Comparison of ENCODE assay signal across 15 mouse cellular contexts in the genomic region with DNA sequence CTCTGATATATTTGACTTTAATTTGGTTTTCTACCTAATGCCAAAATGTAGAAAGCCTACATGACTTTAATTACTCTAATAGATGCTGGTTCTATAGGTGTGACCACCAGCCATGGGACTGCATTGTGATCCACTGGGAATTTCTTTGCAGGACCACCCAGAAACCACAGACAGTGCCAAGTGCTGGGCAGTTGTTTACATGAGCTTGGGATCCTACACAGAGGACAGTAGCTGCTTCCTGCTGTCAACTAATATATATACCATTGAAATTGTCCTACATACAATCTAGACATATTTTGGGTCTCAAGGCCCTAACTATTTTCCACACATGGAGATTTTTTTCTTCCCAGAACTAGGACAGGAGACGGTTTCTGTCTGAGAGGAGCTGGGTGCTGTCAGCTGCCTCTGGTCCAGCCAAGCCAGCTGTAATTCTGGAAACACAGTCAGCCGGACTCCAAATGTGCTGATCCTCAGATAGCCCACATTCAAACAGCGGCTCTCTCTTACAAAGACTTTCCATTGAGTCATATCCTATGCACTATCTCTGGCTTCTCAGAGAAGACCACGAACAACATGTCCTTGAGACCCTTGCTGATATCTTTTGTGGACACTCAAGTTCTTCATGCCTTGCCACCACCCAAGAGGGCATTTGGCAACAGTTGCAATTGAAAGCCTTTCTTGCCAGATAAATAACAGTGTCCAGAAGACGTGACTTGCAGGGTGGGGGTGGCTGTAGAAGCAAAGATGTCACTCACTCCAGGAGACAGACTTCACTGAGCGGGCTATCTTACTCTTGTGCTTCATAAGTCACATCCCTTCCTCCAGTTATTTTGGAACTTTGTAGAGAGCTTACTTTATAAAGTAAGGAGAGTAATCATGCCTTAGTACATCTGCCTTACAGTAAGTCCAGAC.
DNase-seq lines count a peak whose midpoint lies in the region; ATAC-seq lines count a peak whose summit lies in the region.
"Had no signal": no experiment of that assay in that cellular context is flagged by ENCODE, and none has a peak within 500 bp of the region (broad histone marks: within the 10 kb centered on the region; RNA-seq: fewer than 3 reads in every experiment).

No protein-coding gene starts in this region.

- H3K27me3 ChIP-seq in heart, embryonic 10.5 days (ENCODE audit: insufficient read depth, poor library complexity, severe bottlenecking), result no peaks in the 10 kb centered on the region
- no peaks in the 10 kb centered on the region for H3K27me3 ChIP-seq in heart, embryonic 11.5 days (ENCODE audit: control insufficient read depth, insufficient read depth, low read length)
- H3K27me3 ChIP-seq in liver, embryonic 12.5 days (replicated peaks), result no peaks in the 10 kb centered on the region
- H3K27me3 ChIP-seq in midbrain, embryonic 10.5 days (ENCODE audit: low read depth, poor library complexity, severe bottlenecking), result no peaks in the 10 kb centered on the region
- H3K27me3 ChIP-seq: forebrain, embryonic 15.5 days; megakaryocyte, embryonic 14.5 days had no signal

- no peak overlapping the region for H3K9ac ChIP-seq in heart, embryonic 11.5 days (ENCODE audit: low read depth, low read length)
- H3K9ac ChIP-seq in liver, embryonic 12.5 days, result no peak overlapping the region
- H3K9ac ChIP-seq: forebrain, embryonic 15.5 days had no signal

- 0 out of 2 replicates have a peak, but pooled peaks cover 6% of the 10 kb centered on the region for H3K4me1 ChIP-seq in heart, embryonic 10.5 days
- no peaks in the 10 kb centered on the region for H3K4me1 ChIP-seq in heart, embryonic 11.5 days (ENCODE audit: control insufficient read depth, insufficient read depth, low read length)
- no peaks in the 10 kb centered on the region for H3K4me1 ChIP-seq in liver, embryonic 12.5 days
- no peaks in the 10 kb centered on the region for H3K4me1 ChIP-seq in midbrain, embryonic 10.5 days
- H3K4me1 ChIP-seq: forebrain, embryonic 15.5 days had no signal

- no peaks in the 10 kb centered on the region for H3K9me3 ChIP-seq in heart, embryonic 10.5 days
- H3K9me3 ChIP-seq in heart, embryonic 11.5 days (replicated peaks; ENCODE audit: control insufficient read depth, low read length), result no peaks in the 10 kb centered on the region
- H3K9me3 ChIP-seq in liver, embryonic 12.5 days (replicated peaks), result no peaks in the 10 kb centered on the region
- no peaks in the 10 kb centered on the region for H3K9me3 ChIP-seq in midbrain, embryonic 10.5 days (replicated peaks)
- H3K9me3 ChIP-seq: forebrain, embryonic 15.5 days had no signal

- no peaks in the 10 kb centered on the region for H3K36me3 ChIP-seq in heart, embryonic 10.5 days
- H3K36me3 ChIP-seq in heart, embryonic 11.5 days (ENCODE audit: control insufficient read depth, insufficient read depth, low read length), result no peaks in the 10 kb centered on the region
- H3K36me3 ChIP-seq in liver, embryonic 12.5 days, result no peaks in the 10 kb centered on the region
- no peaks in the 10 kb centered on the region for H3K36me3 ChIP-seq in midbrain, embryonic 10.5 days
- H3K36me3 ChIP-seq: forebrain, embryonic 15.5 days had no signal

- DNase-seq in heart, adult 11 months, result peak; percentile 96
- DNase-seq in heart, embryonic 10.5 days (ENCODE audit: low spot score), result no peak
- DNase-seq in 416B (ENCODE audit: low read depth), result peak; percentile 84
- no peak for DNase-seq in midbrain, embryonic 10.5 days (ENCODE audit: low spot score)
- DNase-seq in thymus, postnatal 4 days, result no peak
- DNase-seq in gastrocnemius, postnatal 10 days, result no peak
- DNase-seq: cerebellum, adult 9-10 months; kidney, adult 8-10 months; spleen, adult 18-20 months; thymus, adult 2 months had no signal

- peak; percentile 10; the same call in 1 of the 2 replicates for ATAC-seq in heart, embryonic 11.5 days (replicated peaks; ENCODE audit: insufficient number of reproducible peaks, low FRiP score, low TSS enrichment)
- peak; percentile 69 for ATAC-seq in liver, embryonic 12.5 days
- ATAC-seq: activated CD4-positive, CD25-positive, alpha-beta regulatory T cell, adult 4 months; forebrain, embryonic 15.5 days had no signal

- H3K27ac ChIP-seq in heart, embryonic 10.5 days, result no peak overlapping the region
- H3K27ac ChIP-seq in heart, embryonic 11.5 days (ENCODE audit: low read depth, low read length), result no peak overlapping the region
- H3K27ac ChIP-seq in liver, embryonic 12.5 days, result no peak overlapping the region
- H3K27ac ChIP-seq in midbrain, embryonic 10.5 days (replicated peaks), result no peak overlapping the region
- H3K27ac ChIP-seq: forebrain, embryonic 15.5 days had no signal

- H3K4me3 ChIP-seq in heart, embryonic 10.5 days, result no peak overlapping the region
- H3K4me3 ChIP-seq in heart, embryonic 11.5 days (ENCODE audit: low read depth, low read length), result no peak overlapping the region
- no peak overlapping the region for H3K4me3 ChIP-seq in liver, embryonic 12.5 days
- H3K4me3 ChIP-seq in midbrain, embryonic 10.5 days, result no peak overlapping the region
- H3K4me3 ChIP-seq: forebrain, embryonic 15.5 days had no signal

- H3K4me2 ChIP-seq in heart, embryonic 11.5 days, result no peak overlapping the region
- no peak overlapping the region for H3K4me2 ChIP-seq in liver, embryonic 12.5 days
- H3K4me2 ChIP-seq: forebrain, embryonic 15.5 days had no signal

- WGBS in heart, embryonic 10.5 days, result 45% methylated on average over 6 of the region's 6 CpGs
- 44% methylated on average over 6 of the region's 6 CpGs for WGBS in heart, embryonic 11.5 days (ENCODE audit: insufficient replicate concordance)
- WGBS in liver, embryonic 12.5 days (ENCODE audit: insufficient replicate concordance), result 23% methylated on average over 6 of the region's 6 CpGs
- 87% methylated on average over 6 of the region's 6 CpGs for WGBS in midbrain, embryonic 10.5 days

Comparison
In these comparisons a context has a peak if more than half of its experiments do, and no peak if none do; other contexts are left out.
1. DNase-seq: peak in heart, adult 11 months (single experiment) and 416B (single experiment); none in heart, embryonic 10.5 days (single experiment), midbrain, embryonic 10.5 days (single experiment), thymus, postnatal 4 days (single experiment) and gastrocnemius, postnatal 10 days (single experiment).